Mouse (Mus musculus) olfactory bulb, adult 2 months (tissue): ENCODE data around the gene Apol9b.
A peak's percentile ranks its signal among the peaks of the same experiment; 100 is the strongest.

Experiments
- CTCF ChIP-seq: fragments of 200-500 bp; IDR thresholded peaks from 2 replicates; pipeline ENCODE4 v1.5.1; 2012; ENCODE audit warnings: low read depth, mild to moderate bottlenecking, low read length, moderate library complexity; ENCODE audit not compliant: insufficient read depth
- POLR2A ChIP-seq: fragments of 200-500 bp; IDR thresholded peaks from 2 replicates; pipeline ENCODE4 v1.6.1; 2012; ENCODE audit warnings: mild to moderate bottlenecking, low read depth, low read length, moderate library complexity; ENCODE audit not compliant: insufficient read depth

GRCm38 (mm10) chr15:77782449-77783014, 53.7 kb downstream of the Apol9b start:
- 0 out of 2 replicates have a peak, but pooled peaks have one; percentile 28 for TF ChIP-seq CTCF
- TF ChIP-seq POLR2A = no peak
